Mouse (Mus musculus) stomach, postnatal 0 days (tissue): ENCODE measurements around the gene Ankdd1b. TPM values are rescaled to one million over a fixed set of nuclear protein-coding genes. Genes with fewer than 3 reads are reported as not detected.

Source experiments
- ATAC-seq: fragments of 200-750 bp; cut with Nextera tagmentation; 2 replicates; pipeline ENCODE4 v1.8.0; 2017; ENCODE audit not compliant: low FRiP score, low TSS enrichment
- DNase-seq: peaks from one replicate; pipeline ENCODE4 v3.0.0-alpha.2; 2016; ENCODE audit warnings: low spot score
- H3K27ac ChIP-seq: fragments of 300-500 bp; sonication (generic); replicated peaks from 2 replicates; pipeline ENCODE4 v1.5.1; 2014; ENCODE audit warnings: mild to moderate bottlenecking, control low read depth
- H3K27me3 ChIP-seq: fragments of 300-500 bp; sonication (generic); 2 replicates; pipeline ENCODE4 v1.6.1; 2014; ENCODE audit warnings: low read length; ENCODE audit not compliant: control insufficient read depth, insufficient read depth
- H3K36me3 ChIP-seq: fragments of 300-500 bp; sonication (generic); 2 replicates; pipeline ENCODE4 v1.6.1; 2014; ENCODE audit warnings: low read length, mixed read lengths; ENCODE audit not compliant: control insufficient read depth, insufficient read depth
- H3K4me1 ChIP-seq: fragments of 300-500 bp; sonication (generic); replicated peaks from 2 replicates; pipeline ENCODE4 v1.6.1; 2014; ENCODE audit warnings: antibody characterized with exemption; ENCODE audit not compliant: control insufficient read depth, insufficient read depth
- H3K4me2 ChIP-seq: fragments of 300-500 bp; sonication (generic); replicated peaks from 2 replicates; pipeline ENCODE4 v1.6.1; 2014; ENCODE audit warnings: low read depth, mild to moderate bottlenecking, control low read depth, moderate library complexity
- H3K4me3 ChIP-seq: fragments of 300-500 bp; sonication (generic); 2 replicates; pipeline ENCODE4 v1.5.1; 2014; ENCODE audit warnings: low read depth, low read length, control low read depth
- H3K9ac ChIP-seq: fragments of 300-500 bp; sonication (generic); 2 replicates; pipeline ENCODE4 v1.6.1; 2014; ENCODE audit warnings: mild to moderate bottlenecking, low read length, control low read depth, mixed read lengths
- H3K9me3 ChIP-seq: fragments of 300-500 bp; sonication (generic); 2 replicates; pipeline ENCODE4 v1.6.1; 2016; ENCODE audit warnings: low read length; ENCODE audit not compliant: control insufficient read depth
- CTCF ChIP-seq: IDR thresholded peaks from 2 replicates; pipeline ENCODE4 v1.5.1; 2016; ENCODE audit warnings: antibody characterized with exemption, low read depth, mild to moderate bottlenecking, moderate library complexity
- EP300 ChIP-seq: optimal IDR thresholded peaks from 2 replicates; pipeline ENCODE3; 2016; ENCODE audit warnings: antibody characterized with exemption
- WGBS: fragments of 180-500 bp; shearing (Covaris S2); extraction: QIAGEN DNeasy Blood & Tissue Kit; methylation state at CpG from one replicate; pipeline ENCODE4 v1.1.7; 2014; 5-methylcytosine and 5-hydroxymethylcytosine counted together
- polyA plus RNA-seq: library from polyadenylated mRNA; unstranded; fragments of >200 nt; fragmentation: Nextera tagmentation; extraction: Ambion mirVana; gene quantifications from 2 replicates; pipeline ENCODE4 v1.2.1, GENCODE M21; 2015

Gene Ankdd1b
- polyA plus RNA-seq, 1 experiment from 2014 or later, result 6.8 TPM

GRCm38 (mm10) chr13:96436921-96437320 lies 34.1 kb downstream of the Ankdd1b start:
- no peaks in the 10 kb centered on the region for H3K36me3 ChIP-seq
- WGBS, result 84% methylated on average over 1 of the region's 1 CpGs
- H3K9me3 ChIP-seq, result no peaks in the 10 kb centered on the region
- DNase-seq (peak; percentile 36), ATAC-seq (no peak; the same call in 1 of the 2 replicates)
- H3K27ac ChIP-seq, result peak overlapping the region; percentile 49; the same call in 1 of the 2 replicates
- no peaks in the 10 kb centered on the region for H3K27me3 ChIP-seq
- no peak overlapping the region for H3K4me3 ChIP-seq
- TF ChIP-seq CTCF, result no peak
- no peak for TF ChIP-seq EP300
- H3K4me2 ChIP-seq, result no peak overlapping the region
- H3K9ac ChIP-seq, result no peak overlapping the region
- peaks cover 4% of the 10 kb centered on the region for H3K4me1 ChIP-seq

DNA sequence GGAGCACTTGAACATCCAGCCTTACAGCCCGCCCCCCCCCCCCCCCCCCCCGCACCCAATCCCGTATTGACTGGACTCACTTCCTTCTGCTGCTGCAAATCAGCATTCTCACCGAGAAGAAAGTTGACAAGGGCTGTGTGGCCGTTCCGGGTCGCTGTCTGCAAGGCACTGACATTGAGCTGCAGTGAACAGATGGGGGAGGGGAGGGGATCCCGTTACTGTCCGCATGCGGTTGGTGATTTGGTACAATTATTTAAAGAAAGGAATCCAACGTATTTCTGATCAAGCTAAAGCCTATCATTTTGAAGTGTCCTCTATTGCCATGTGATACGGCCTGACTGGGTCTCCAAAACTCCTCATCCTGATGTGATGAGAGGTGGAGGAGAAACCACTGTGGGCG lies 35.2 kb downstream of the Ankdd1b start:
- H3K27me3 ChIP-seq, result no peaks in the 10 kb centered on the region
- DNase-seq (no peak), ATAC-seq (no peak)
- no peaks in the 10 kb centered on the region for H3K9me3 ChIP-seq
- H3K9ac ChIP-seq, result no peak overlapping the region
- peaks cover 4% of the 10 kb centered on the region for H3K4me1 ChIP-seq
- TF ChIP-seq EP300 (no peak), CTCF (peak; percentile 41)
- 35% methylated on average over 11 of the region's 13 CpGs for WGBS
- no peaks in the 10 kb centered on the region for H3K36me3 ChIP-seq
- H3K4me3 ChIP-seq, result no peak overlapping the region
- no peak overlapping the region for H3K4me2 ChIP-seq
- H3K27ac ChIP-seq, result peak overlapping the region; percentile 18; the same call in 1 of the 2 replicates

DNA sequence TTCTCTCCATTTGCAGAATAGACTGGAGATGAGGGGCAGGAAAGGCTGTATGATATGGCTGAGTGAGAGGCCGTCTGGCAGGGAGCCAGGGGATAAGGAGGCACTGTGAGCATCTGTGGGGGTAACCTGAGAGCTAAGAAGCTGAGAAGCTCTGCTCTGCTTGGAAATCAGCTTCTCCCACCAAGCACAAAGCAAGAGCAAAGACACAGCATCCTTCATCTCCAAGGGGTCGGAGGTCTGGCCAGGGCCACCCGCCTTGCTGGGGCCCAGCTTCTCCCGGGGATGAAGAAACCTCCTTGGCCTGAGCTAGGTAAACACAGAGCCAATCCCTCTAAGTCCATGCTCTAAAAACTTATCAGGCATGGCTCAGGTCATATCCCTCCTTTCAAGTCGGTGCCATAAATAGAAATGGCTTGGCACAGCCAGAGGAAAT lies 36.1 kb downstream of the Ankdd1b start:
- 19% methylated on average over 5 of the region's 5 CpGs for WGBS
- DNase-seq (peak; percentile 52), ATAC-seq (peak; percentile 60; the same call in 1 of the 2 replicates)
- TF ChIP-seq CTCF (no peak), EP300 (peak; percentile 46)
- H3K9ac ChIP-seq, result no peak overlapping the region
- H3K27ac ChIP-seq, result peak overlapping the region; percentile 81
- no peaks in the 10 kb centered on the region for H3K36me3 ChIP-seq
- H3K9me3 ChIP-seq, result no peaks in the 10 kb centered on the region
- no peak overlapping the region for H3K4me3 ChIP-seq
- no peak overlapping the region; the same call in 1 of the 2 replicates for H3K4me2 ChIP-seq
- H3K4me1 ChIP-seq, result peaks cover 4% of the 10 kb centered on the region
- H3K27me3 ChIP-seq, result no peaks in the 10 kb centered on the region

- WGBS, result 58% methylated on average over 11 of the region's 11 CpGs
- Histone ChIP-seq H3K9me3 (no peaks in the 10 kb centered on the region), H3K27ac (peak overlapping the region; percentile 81), H3K4me1 (peaks cover 4% of the 10 kb centered on the region), H3K27me3 (no peaks in the 10 kb centered on the region), H3K9ac (no peak overlapping the region), H3K36me3 (no peaks in the 10 kb centered on the region), H3K4me2 (no peak overlapping the region), H3K4me3 (no peak overlapping the region)
- TF ChIP-seq EP300 (no peak), CTCF (no peak)
- peak; percentile 41; the same call in 1 of the 2 replicates for ATAC-seq
- no peak for DNase-seq
Observed at GRCm38 (mm10) chr13:96433648-96434190, 37.3 kb downstream of the Ankdd1b start.

DNA sequence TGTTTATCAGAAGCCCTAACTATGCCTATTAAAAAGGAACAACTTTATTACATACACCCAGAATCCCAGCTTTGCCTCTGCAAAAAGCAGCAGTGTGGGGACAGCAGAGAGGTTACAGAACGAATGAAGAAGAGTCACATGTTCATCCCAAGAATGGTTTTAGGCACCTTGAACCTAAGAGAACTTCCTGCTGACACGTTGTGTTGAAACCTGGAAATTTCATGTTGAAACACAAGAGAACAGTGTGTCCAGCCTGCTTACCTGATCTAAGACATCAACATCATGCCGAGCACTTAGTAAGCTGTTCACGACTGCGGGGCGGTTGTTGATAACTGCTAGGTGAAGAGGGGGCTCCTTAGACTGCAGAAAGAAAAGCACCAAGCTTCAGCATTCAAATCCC lies 38.0 kb downstream of the Ankdd1b start:
- Histone ChIP-seq H3K4me2 (no peak overlapping the region), H3K4me1 (peaks cover 4% of the 10 kb centered on the region), H3K9ac (no peak overlapping the region), H3K4me3 (no peak overlapping the region), H3K9me3 (no peaks in the 10 kb centered on the region), H3K27me3 (no peaks in the 10 kb centered on the region), H3K27ac (peak overlapping the region; percentile 46), H3K36me3 (no peaks in the 10 kb centered on the region)
- 81% methylated on average over 6 of the region's 6 CpGs for WGBS
- DNase-seq, result no peak
- TF ChIP-seq EP300 (no peak), CTCF (no peak)
- ATAC-seq, result no peak

- H3K27ac ChIP-seq, result peak overlapping the region; percentile 46
- WGBS, result 43% methylated on average over 3 of the region's 3 CpGs
- H3K4me2 ChIP-seq, result no peak overlapping the region
- H3K27me3 ChIP-seq, result no peaks in the 10 kb centered on the region
- peaks cover 4% of the 10 kb centered on the region for H3K4me1 ChIP-seq
- no peaks in the 10 kb centered on the region for H3K36me3 ChIP-seq
- no peaks in the 10 kb centered on the region for H3K9me3 ChIP-seq
- H3K9ac ChIP-seq, result no peak overlapping the region
- peak; percentile 64 for ATAC-seq
- DNase-seq, result peak; percentile 59
- no peak overlapping the region for H3K4me3 ChIP-seq
- TF ChIP-seq CTCF, result no peak
- TF ChIP-seq EP300, result no peak
Observed at GRCm38 (mm10) chr13:96432376-96432811, 38.6 kb downstream of the Ankdd1b start.
